Mouse (Mus musculus) liver, adult 10 weeks (tissue): ENCODE results near the gene Dctn5. TPM values are rescaled to one million over a fixed set of nuclear protein-coding genes. Genes with fewer than 3 reads are reported as not detected.

ENCODE experiments used
- polyA plus RNA-seq: library from polyadenylated mRNA; stranded (reverse); fragments of 350-450 nt; fragmentation: Illumina TruSeq; extraction: RNeasy Lipid Tissue Mini Kit (QIAGEN cat#74804); gene quantifications from one replicate; pipeline ENCODE4 v1.2.3, GENCODE M21; 2014; ENCODE audit warnings: low read depth, low replicate concordance

Dctn5 gene
- 37.2 TPM for polyA plus RNA-seq

DNA sequence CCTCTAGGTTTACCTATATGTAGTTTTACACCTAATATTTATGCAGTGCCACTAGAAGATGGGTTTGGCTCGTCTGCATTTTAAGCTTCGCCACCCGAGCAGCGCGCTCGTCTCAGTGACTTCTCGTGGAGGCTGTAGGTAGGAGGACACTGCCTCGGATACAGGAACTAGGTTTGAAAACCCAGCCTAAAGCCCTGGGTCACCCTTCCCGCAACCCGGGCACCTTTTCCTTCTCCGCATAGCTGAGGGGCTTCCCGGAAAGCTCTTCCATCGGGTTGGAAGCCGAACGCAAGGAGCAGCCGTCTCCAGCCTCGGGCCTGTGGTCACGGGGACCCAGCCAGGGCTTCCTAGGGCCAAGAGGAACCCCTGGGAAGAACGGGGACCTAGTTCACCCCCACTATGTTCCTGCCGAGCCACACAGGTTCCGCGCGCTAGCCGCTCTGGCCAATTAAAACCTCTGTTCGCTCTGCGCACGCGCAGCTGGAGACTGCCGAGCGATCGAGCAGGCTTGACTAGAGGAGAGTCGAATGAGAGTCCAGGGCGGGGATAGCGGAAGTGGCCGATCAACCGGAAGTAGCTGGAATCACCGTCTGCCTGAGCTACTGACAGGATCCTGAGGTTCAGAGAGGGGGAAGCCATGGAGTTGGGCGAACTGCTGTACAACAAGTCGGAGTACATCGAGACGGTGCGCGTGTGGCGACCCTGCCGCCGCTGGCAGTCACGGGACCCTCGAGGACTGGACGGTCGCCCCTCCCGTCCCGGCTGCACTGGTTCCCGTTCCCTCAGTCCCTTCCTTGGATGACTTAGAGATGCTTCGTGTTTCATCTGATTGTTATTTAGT is at the start of gene Dctn5, which contains the start of gene Palb2:
Dctn5 (plus strand) TSS at position 545 of the 841 bp plus-strand sequence.
Palb2 (minus strand) TSS at position 489 of the 841 bp plus-strand sequence.

DNA sequence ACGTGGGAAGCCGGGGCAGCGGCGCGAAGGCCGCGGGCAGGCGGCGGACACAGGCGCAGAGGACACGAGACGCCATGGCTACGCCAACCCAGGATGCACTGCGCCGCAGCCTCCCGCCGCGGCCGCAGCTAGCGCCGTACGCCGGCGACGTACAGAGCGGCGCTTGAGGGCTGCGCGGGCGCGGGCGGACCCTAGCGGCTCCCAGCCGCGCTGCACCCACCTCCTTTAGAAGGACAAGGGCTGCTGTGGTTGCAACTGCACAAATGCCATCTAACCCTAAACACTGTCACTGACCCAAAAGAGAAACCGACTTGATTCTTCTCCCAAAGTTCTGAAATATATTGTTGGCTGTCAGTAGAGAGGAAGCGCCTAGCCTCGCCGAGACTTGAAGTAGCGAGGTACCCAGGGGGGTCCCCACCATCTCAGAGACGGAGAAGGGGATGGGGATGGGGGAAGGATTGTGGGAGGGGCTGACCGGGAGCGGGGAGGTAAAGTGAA is 31.0 kb upstream of the Dctn5 start, which contains the start of gene Ndufab1:
Ndufab1 (minus strand) TSS at position 140 of the 498 bp plus-strand sequence.

DNA sequence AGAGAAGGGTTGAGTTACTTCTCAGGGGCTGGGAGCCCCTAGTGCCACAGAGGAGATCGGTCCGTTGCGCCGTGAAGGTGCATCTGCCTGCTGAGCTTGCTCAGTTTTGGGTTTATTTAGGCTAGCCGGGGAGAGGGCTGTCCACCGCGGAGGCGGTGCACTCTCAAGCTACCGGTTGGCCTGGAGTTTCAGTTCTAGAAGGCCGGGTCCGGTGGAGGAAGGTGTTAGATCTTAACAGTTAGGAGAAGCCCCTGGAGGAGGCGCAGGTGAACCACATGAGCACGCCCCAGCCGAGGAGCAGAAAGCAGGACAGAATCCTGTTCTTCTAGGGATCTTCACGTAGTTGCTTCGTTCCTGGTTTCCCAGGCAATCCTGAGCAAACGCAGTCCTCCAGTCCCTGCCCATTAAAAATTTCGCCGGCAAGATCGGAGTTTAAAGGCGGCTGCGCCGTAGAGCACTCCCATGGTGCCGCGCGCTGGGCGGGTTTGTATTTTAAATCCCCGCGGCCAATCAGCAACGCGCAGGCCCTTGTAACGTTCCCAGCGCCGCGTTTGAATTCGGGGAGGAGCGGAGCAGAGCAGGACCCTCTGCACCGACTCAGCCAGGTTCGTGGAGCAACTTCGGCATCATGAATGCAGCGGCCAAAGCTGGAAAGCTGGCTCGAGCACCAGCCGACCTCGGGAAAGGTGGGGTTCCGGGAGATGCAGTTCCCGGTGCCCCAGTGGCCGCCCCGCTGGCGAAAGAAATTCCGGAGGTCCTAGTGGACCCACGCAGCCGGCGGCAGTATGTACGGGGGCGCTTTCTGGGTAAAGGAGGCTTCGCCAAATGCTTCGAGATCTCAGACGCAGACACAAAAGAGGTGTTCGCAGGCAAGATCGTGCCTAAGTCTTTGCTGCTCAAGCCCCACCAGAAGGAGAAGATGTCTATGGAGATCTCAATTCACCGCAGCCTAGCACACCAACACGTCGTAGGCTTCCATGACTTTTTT is 26.4 kb downstream of the Dctn5 start, which contains the start of gene Plk1:
Plk1 (plus strand) TSS at position 525 of the 988 bp plus-strand sequence.

GRCm38 (mm10) chr7:122186043-122186442 is 53.2 kb downstream of the Dctn5 start, which contains the start of gene Ern2:
TSS of gene Ern2 (minus strand) at chr7:122186207.

Other genes starting within 250 kb of the Dctn5 start
- gene Cog7, start 151.3 kb upstream of the Dctn5 start, polyA plus RNA-seq: 6.8 TPM
- gene Gga2, start 111.8 kb upstream of the Dctn5 start, polyA plus RNA-seq: 4.0 TPM
- 17.0 TPM for gene Ubfd1, start 65.9 kb upstream of the Dctn5 start, polyA plus RNA-seq
- 1.5 TPM for gene Ears2, start 65.8 kb upstream of the Dctn5 start, polyA plus RNA-seq
- 473 TPM for gene Ndufab1, start 31.2 kb upstream of the Dctn5 start, polyA plus RNA-seq
- gene Palb2, start 56 bp upstream of the Dctn5 start, polyA plus RNA-seq: 1.6 TPM
- gene Plk1, start 26.4 kb downstream of the Dctn5 start, polyA plus RNA-seq: not detected
- gene Ern2, start 53.2 kb downstream of the Dctn5 start, polyA plus RNA-seq: not detected
- gene Chp2, start 86.5 kb downstream of the Dctn5 start, polyA plus RNA-seq: 3.3 TPM
- 3.8 TPM for gene Prkcb, start 155.7 kb downstream of the Dctn5 start, polyA plus RNA-seq